Mouse (Mus musculus): ENCODE data around the gene Ubald2. TPM values are rescaled to one million over a fixed set of nuclear protein-coding genes. Genes with fewer than 3 reads are reported as not detected.

Gene Ubald2
- polyA plus RNA-seq, 1 experiment from 2014 or later, result 37.9 TPM

DNA sequence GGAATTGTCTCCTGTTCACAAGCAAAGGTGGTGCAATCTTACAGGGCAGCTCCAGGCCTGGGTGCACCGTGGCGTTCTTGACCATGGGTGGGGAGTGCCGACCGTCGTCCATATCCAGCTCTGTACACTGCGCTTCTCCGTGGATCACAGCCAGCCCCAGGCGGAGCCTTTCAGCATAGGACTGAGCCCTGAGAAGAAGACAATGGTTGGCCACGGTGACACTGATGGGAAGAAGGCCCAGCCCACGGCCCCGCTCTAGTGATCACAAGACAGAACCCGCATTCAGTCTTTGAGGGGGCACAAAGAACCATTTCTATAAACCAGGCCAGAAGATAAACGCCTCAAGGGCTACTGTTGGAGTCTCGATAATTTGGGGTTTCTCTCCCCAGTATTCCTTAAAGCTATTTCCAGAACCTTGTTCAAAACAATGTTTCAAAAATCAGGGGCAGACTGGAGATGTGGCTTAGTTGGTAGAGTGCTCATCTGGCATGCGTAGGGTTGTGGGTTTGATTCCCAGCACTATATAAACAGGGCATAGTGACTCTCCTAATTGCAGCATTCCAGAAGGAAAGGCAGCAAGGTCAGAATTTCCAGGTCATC, 43.4 kb downstream of the Ubald2 start:
- ATAC-seq (ENCODE audit: insufficient read depth, low FRiP score, low read depth), result no peak
- Histone ChIP-seq H3K4me3 (replicated peaks) (no peak overlapping the region), H3K27ac (no peak overlapping the region), H3K27me3 (replicated peaks) (no peaks in the 10 kb centered on the region), H3K9me3 (no peaks in the 10 kb centered on the region), H3K9ac (no peak overlapping the region), H3K4me1 (no peaks in the 10 kb centered on the region; the same call in 1 of the 2 replicates), H3K36me3 (peaks cover 58% of the 10 kb centered on the region), H3K4me2 (no peak overlapping the region)
- 92% methylated on average over 15 of the region's 15 CpGs for WGBS

DNA sequence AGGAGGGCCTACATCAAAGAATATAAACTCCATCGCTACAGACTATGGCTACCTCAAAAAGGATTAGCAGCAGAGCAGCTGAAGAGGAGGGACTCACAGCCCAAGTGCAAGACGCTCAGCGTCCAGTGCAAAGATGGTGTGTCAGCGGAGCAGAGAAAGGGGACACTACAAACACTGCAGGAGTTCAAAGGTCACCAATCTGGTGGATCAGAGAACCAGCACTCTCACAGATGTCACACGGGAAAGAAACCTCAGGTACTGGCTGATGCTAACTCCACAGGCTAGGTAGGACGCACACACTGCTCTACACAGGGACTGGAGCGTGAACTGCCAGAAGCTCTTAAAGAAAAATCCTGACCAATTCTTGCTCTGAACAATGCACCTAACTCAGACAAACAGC, 45.1 kb downstream of the Ubald2 start:
- Histone ChIP-seq H3K27me3 (replicated peaks) (no peaks in the 10 kb centered on the region), H3K27ac (no peak overlapping the region), H3K9me3 (no peaks in the 10 kb centered on the region), H3K4me2 (no peak overlapping the region), H3K4me3 (replicated peaks) (no peak overlapping the region), H3K36me3 (peaks cover 47% of the 10 kb centered on the region), H3K9ac (no peak overlapping the region), H3K4me1 (no peaks in the 10 kb centered on the region; the same call in 1 of the 2 replicates)
- WGBS, result 84% methylated on average over 7 of the region's 7 CpGs
- no peak for ATAC-seq (ENCODE audit: insufficient read depth, low FRiP score, low read depth)

GRCm38 (mm10) chr11:116479832-116480231, 45.9 kb downstream of the Ubald2 start:
- H3K36me3 ChIP-seq, result peaks cover 46% of the 10 kb centered on the region
- WGBS, result 50% methylated on average over 8 of the region's 8 CpGs

DNA sequence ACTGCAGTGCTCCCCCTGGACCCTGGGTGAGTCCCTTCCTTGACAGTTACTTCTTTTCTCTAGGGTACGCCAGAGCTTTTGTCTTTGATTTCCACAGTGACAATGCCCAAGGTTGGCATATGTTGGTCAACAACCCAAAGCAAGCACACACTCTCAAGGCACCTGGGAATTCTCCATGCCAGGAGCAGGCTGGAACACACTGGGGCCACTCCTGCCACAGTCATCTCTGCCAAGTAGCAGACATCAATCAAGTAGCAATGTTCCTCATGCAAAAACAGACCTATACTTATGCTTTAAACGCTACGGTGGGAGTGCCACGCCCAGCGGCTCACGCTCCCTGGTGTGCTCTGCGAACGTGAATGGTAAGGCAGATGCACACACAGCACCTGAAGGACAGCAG, 47.1 kb downstream of the Ubald2 start:
- ATAC-seq (ENCODE audit: insufficient read depth, low FRiP score, low read depth), result no peak
- peaks cover 52% of the 10 kb centered on the region for H3K36me3 ChIP-seq
- H3K4me1 ChIP-seq, result no peaks in the 10 kb centered on the region; the same call in 1 of the 2 replicates
- 94% methylated on average over 8 of the region's 8 CpGs for WGBS
- H3K4me2 ChIP-seq, result no peak overlapping the region
- H3K27me3 ChIP-seq (replicated peaks), result no peaks in the 10 kb centered on the region
- H3K9ac ChIP-seq, result no peak overlapping the region
- H3K27ac ChIP-seq, result no peak overlapping the region
- H3K4me3 ChIP-seq (replicated peaks), result no peak overlapping the region
- no peaks in the 10 kb centered on the region for H3K9me3 ChIP-seq

More at GRCm38 (mm10) chr11:116479832-116480231, 45.9 kb downstream of the Ubald2 start:
- no peak for ATAC-seq (ENCODE audit: insufficient read depth, low FRiP score, low read depth)
- Histone ChIP-seq H3K9me3 (no peaks in the 10 kb centered on the region), H3K27me3 (replicated peaks) (no peaks in the 10 kb centered on the region), H3K9ac (no peak overlapping the region), H3K4me1 (no peaks in the 10 kb centered on the region; the same call in 1 of the 2 replicates), H3K27ac (no peak overlapping the region), H3K4me3 (replicated peaks) (no peak overlapping the region), H3K4me2 (no peak overlapping the region)

DNA sequence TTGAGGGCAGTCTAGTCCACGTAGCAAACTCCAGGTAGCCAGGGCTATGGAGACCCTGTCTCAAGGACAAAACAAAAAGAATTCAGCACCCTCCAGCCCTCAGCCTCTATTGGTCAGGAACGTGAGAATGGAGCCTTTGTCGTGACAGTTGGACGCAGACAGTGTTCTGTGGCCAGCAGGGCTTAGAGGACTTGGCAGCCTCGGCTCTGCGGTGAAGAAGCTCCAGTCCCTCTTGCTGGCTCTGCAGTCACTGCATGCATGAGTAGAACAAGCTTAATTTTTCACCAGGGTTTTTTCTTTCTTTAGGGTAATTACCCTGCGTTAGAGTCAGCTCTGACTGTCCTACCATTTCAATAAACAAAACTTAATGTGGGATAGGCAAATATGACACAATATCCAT, 47.9 kb downstream of the Ubald2 start:
- H3K27me3 ChIP-seq (replicated peaks), result no peaks in the 10 kb centered on the region
- WGBS, result 91% methylated on average over 7 of the region's 7 CpGs
- no peaks in the 10 kb centered on the region; the same call in 1 of the 2 replicates for H3K4me1 ChIP-seq
- H3K4me2 ChIP-seq, result no peak overlapping the region
- no peaks in the 10 kb centered on the region for H3K9me3 ChIP-seq
- peaks cover 55% of the 10 kb centered on the region for H3K36me3 ChIP-seq
- no peak overlapping the region for H3K9ac ChIP-seq
- no peak for ATAC-seq (ENCODE audit: insufficient read depth, low FRiP score, low read depth)
- no peak overlapping the region for H3K4me3 ChIP-seq (replicated peaks)
- H3K27ac ChIP-seq, result no peak overlapping the region

GRCm38 (mm10) chr11:116484261-116484660, 50.4 kb downstream of the Ubald2 start:
- no peak overlapping the region for H3K4me3 ChIP-seq (replicated peaks)
- no peaks in the 10 kb centered on the region for H3K27me3 ChIP-seq (replicated peaks)
- no peak for ATAC-seq (ENCODE audit: insufficient read depth, low FRiP score, low read depth)
- H3K36me3 ChIP-seq, result peaks cover 41% of the 10 kb centered on the region
- WGBS, result 80% methylated on average over 8 of the region's 8 CpGs
- no peaks in the 10 kb centered on the region for H3K9me3 ChIP-seq
- no peak overlapping the region for H3K9ac ChIP-seq
- H3K4me2 ChIP-seq, result no peak overlapping the region
- H3K4me1 ChIP-seq, result peaks cover 2% of the 10 kb centered on the region; the same call in 1 of the 2 replicates
- no peak overlapping the region for H3K27ac ChIP-seq

DNA sequence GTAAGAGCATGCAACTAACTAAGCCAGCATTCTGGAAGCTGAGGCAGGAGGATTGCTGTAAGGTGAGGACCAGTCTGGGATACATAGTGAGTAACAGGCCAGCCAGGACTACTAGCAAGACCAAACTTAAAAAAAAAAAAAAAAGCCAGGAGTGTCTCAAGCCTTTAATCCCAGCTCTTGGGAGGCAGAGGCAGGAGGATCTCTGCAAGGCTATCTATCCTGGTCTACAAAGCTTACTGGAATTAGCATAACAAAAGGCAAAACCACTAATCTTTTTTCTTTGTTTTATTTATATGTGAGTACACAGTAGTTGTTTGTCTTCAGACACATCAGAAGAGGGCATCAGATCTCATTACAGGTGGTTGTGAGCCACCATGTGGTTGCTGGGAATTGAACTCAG, 54.3 kb downstream of the Ubald2 start:
- no peaks in the 10 kb centered on the region for H3K9me3 ChIP-seq
- no peaks in the 10 kb centered on the region for H3K27me3 ChIP-seq (replicated peaks)
- H3K4me3 ChIP-seq (replicated peaks), result no peak overlapping the region
- H3K9ac ChIP-seq, result no peak overlapping the region
- ATAC-seq (ENCODE audit: insufficient read depth, low FRiP score, low read depth), result no peak
- H3K27ac ChIP-seq, result no peak overlapping the region
- H3K36me3 ChIP-seq, result peaks cover 27% of the 10 kb centered on the region; the same call in 1 of the 2 replicates
- H3K4me1 ChIP-seq, result peaks cover 12% of the 10 kb centered on the region
- no peak overlapping the region for H3K4me2 ChIP-seq

Other genes with a start within 250 kb of the Ubald2 start
- 74.8 and 78.3 TPM in 2 replicates for gene Ten1, start 235.2 kb upstream of the Ubald2 start, polyA plus RNA-seq (2015; fragmentation: Nextera tagmentation; extraction: Ambion mirVana)
- gene Acox1, start 235.0 kb upstream of the Ubald2 start, polyA plus RNA-seq (2015; fragmentation: Nextera tagmentation; extraction: Ambion mirVana), result 33.6 and 38.1 TPM in 2 replicates
- 9.8 and 17.0 TPM in 2 replicates for gene Evpl, start 196.0 kb upstream of the Ubald2 start, polyA plus RNA-seq (2015; fragmentation: Nextera tagmentation; extraction: Ambion mirVana)
- 89.5 and 101 TPM in 2 replicates for gene Srp68, start 159.9 kb upstream of the Ubald2 start, polyA plus RNA-seq (2015; fragmentation: Nextera tagmentation; extraction: Ambion mirVana)
- gene Galr2, start 153.2 kb upstream of the Ubald2 start, polyA plus RNA-seq (2015; fragmentation: Nextera tagmentation; extraction: Ambion mirVana), result 0.15 and 0.35 TPM in 2 replicates
- 52.3 and 52.9 TPM in 2 replicates for gene Exoc7, start 126.9 kb upstream of the Ubald2 start, polyA plus RNA-seq (2015; fragmentation: Nextera tagmentation; extraction: Ambion mirVana)
- 0.97 and 1.1 TPM in 2 replicates for gene Foxj1, start 98.7 kb upstream of the Ubald2 start, polyA plus RNA-seq (2015; fragmentation: Nextera tagmentation; extraction: Ambion mirVana)
- 13.5 and 14.5 TPM in 2 replicates for gene Rnf157, start 21.1 kb upstream of the Ubald2 start, polyA plus RNA-seq (2015; fragmentation: Nextera tagmentation; extraction: Ambion mirVana)
- gene Qrich2, start 32.1 kb downstream of the Ubald2 start, polyA plus RNA-seq (2015; fragmentation: Nextera tagmentation; extraction: Ambion mirVana), result 0.46 and 0.50 TPM in 2 replicates
- gene Prpsap1, start 60.1 kb downstream of the Ubald2 start, polyA plus RNA-seq (2015; fragmentation: Nextera tagmentation; extraction: Ambion mirVana), result 196 and 218 TPM in 2 replicates
- 15.3 and 20.7 TPM in 2 replicates for gene Sphk1, start 96.8 kb downstream of the Ubald2 start, polyA plus RNA-seq (2015; fragmentation: Nextera tagmentation; extraction: Ambion mirVana)
- gene Ube2o, start 147.4 kb downstream of the Ubald2 start, polyA plus RNA-seq (2015; fragmentation: Nextera tagmentation; extraction: Ambion mirVana), result 12.5 and 14.0 TPM in 2 replicates
- 0.09 TPM in 1 of 2 replicates, not detected in the other for gene Aanat, start 152.3 kb downstream of the Ubald2 start, polyA plus RNA-seq (2015; fragmentation: Nextera tagmentation; extraction: Ambion mirVana)
- gene Rhbdf2, start 192.9 kb downstream of the Ubald2 start, polyA plus RNA-seq (2015; fragmentation: Nextera tagmentation; extraction: Ambion mirVana), result 7.4 and 7.5 TPM in 2 replicates
- gene Prcd, start 219.4 kb downstream of the Ubald2 start, polyA plus RNA-seq (2015; fragmentation: Nextera tagmentation; extraction: Ambion mirVana), result 1.2 and 1.3 TPM in 2 replicates
- gene Cygb, start 220.2 kb downstream of the Ubald2 start, polyA plus RNA-seq (2015; fragmentation: Nextera tagmentation; extraction: Ambion mirVana), result 16.7 and 17.7 TPM in 2 replicates

Measured in stomach, embryonic 15.5 days (tissue).